Mouse (Mus musculus) limb, embryonic 14.5 days (tissue): ENCODE data around the gene Arl5a. TPM values are rescaled to one million over a fixed set of nuclear protein-coding genes. Genes with fewer than 3 reads are reported as not detected.

Experiments used
- ATAC-seq: fragments of 200-750 bp; cut with Nextera tagmentation; 2 replicates; pipeline ENCODE4 v1.8.0; 2017; ENCODE audit warnings: low read depth, moderate number of reproducible peaks, moderate TSS enrichment; ENCODE audit not compliant: low FRiP score
- DNase-seq: peaks from one replicate; pipeline ENCODE4 v3.0.0-alpha.2; 2015; ENCODE audit warnings: low spot score
- H3K27ac ChIP-seq: fragments of 300-500 bp; sonication (generic); replicated peaks from 2 replicates; pipeline ENCODE4 v1.5.1; 2014; ENCODE audit warnings: low read depth, mild to moderate bottlenecking, low read length, moderate library complexity, mixed read lengths
- H3K27me3 ChIP-seq: fragments of 300-500 bp; sonication (generic); 2 replicates; pipeline ENCODE4 v1.6.1; 2014; ENCODE audit warnings: low read length, mixed read lengths; ENCODE audit not compliant: control insufficient read depth, insufficient read depth
- H3K36me3 ChIP-seq: fragments of 300-500 bp; sonication (generic); 2 replicates; pipeline ENCODE4 v1.6.1; 2014; ENCODE audit warnings: mild to moderate bottlenecking, low read length, moderate library complexity, mixed read lengths; ENCODE audit not compliant: control insufficient read depth, insufficient read depth
- H3K4me1 ChIP-seq: fragments of 300-500 bp; sonication (generic); 2 replicates; pipeline ENCODE4 v1.6.1; 2014; ENCODE audit warnings: antibody characterized with exemption, low read length, mixed read lengths; ENCODE audit not compliant: control insufficient read depth, insufficient read depth
- H3K4me2 ChIP-seq: fragments of 300-500 bp; sonication (generic); replicated peaks from 2 replicates; pipeline ENCODE4 v1.6.1; 2014; ENCODE audit warnings: low read depth, mild to moderate bottlenecking, low read length, moderate library complexity; ENCODE audit not compliant: severe bottlenecking
- H3K4me3 ChIP-seq: fragments of 300-500 bp; sonication (generic); replicated peaks from 2 replicates; pipeline ENCODE4 v1.5.1; 2014; ENCODE audit warnings: low read length
- H3K9ac ChIP-seq: fragments of 300-500 bp; sonication (generic); 2 replicates; pipeline ENCODE4 v1.6.1; 2014; ENCODE audit warnings: mild to moderate bottlenecking, low read depth, low read length, moderate library complexity; ENCODE audit not compliant: severe bottlenecking
- H3K9me3 ChIP-seq: fragments of 300-500 bp; sonication (generic); 2 replicates; pipeline ENCODE4 v1.6.1; 2016; ENCODE audit warnings: low read length; ENCODE audit not compliant: control insufficient read depth
- POLR2A ChIP-seq: fragments of 200-500 bp; IDR thresholded peaks from 2 replicates; pipeline ENCODE4 v1.8.0; 2012; ENCODE audit warnings: inconsistent platforms, mild to moderate bottlenecking, moderate library complexity, borderline replicate concordance; ENCODE audit not compliant: insufficient read depth, insufficient read length; ENCODE audit errors: extremely low read depth
- WGBS: fragments of 180-500 bp; shearing (Covaris S2); extraction: QIAGEN DNeasy Blood & Tissue Kit; methylation state at CpG from one replicate; pipeline ENCODE4 v1.1.7; 2014; 5-methylcytosine and 5-hydroxymethylcytosine counted together
- polyA plus RNA-seq, 2 experiments: library from polyadenylated mRNA; depleted of rRNA in 1 of 2; stranded (reverse) in 1 of 2; unstranded in 1 of 2; fragments of >200 nt; fragmentation: Nextera tagmentation in 1 of 2; extraction: Ambion mirVana in 1 of 2; gene quantifications; 2 replicates each; pipeline versions ENCODE4 v1.2.1 to v1.2.3; 2012 to 2014

Gene Arl5a
- polyA plus RNA-seq, 2 experiments = 35.7 to 65.0 TPM

DNA sequence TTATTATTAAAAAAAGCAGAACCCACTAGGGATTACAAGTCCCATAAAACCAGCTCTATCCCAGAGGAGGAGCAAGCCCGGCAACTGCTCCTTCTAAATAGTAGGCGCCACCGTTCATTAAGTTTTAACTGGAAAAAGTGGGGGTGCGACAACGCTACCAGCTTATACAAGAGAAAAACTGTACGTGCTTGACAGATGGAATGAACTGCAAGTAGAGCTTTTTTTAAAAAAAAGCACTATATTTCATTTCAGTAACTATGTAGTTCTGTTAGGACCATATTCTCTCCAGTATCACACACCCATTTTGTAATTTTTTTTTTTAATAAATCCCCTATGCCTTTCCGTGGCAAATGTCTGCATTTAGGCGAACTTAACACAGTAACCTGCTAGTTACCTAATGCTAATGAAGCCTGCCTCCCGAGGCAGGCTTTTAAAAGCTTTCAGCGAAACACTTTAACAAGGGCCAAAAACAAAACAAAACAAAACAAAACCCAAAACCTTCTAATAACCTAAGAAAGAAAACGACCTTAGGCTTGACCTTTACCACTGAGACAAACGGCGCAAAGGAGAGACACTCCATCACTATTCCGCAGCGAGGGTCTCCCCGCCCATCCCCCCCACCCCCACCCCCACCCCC, 972 bp downstream of the Arl5a start:
- no peak for DNase-seq
- Histone ChIP-seq H3K4me2 (peak overlapping the region; percentile 58), H3K9ac (peak overlapping the region; percentile 95), H3K27ac (no peak overlapping the region), H3K4me1 (peaks cover 21% of the 10 kb centered on the region), H3K4me3 (peak overlapping the region; percentile 85), H3K27me3 (no peaks in the 10 kb centered on the region), H3K36me3 (no peaks in the 10 kb centered on the region), H3K9me3 (no peaks in the 10 kb centered on the region)
- no peak for ATAC-seq
- TF ChIP-seq POLR2A = no peak
- whole genome bisulfite sequencing = 2% methylated on average over 16 of the region's 16 CpGs

DNA sequence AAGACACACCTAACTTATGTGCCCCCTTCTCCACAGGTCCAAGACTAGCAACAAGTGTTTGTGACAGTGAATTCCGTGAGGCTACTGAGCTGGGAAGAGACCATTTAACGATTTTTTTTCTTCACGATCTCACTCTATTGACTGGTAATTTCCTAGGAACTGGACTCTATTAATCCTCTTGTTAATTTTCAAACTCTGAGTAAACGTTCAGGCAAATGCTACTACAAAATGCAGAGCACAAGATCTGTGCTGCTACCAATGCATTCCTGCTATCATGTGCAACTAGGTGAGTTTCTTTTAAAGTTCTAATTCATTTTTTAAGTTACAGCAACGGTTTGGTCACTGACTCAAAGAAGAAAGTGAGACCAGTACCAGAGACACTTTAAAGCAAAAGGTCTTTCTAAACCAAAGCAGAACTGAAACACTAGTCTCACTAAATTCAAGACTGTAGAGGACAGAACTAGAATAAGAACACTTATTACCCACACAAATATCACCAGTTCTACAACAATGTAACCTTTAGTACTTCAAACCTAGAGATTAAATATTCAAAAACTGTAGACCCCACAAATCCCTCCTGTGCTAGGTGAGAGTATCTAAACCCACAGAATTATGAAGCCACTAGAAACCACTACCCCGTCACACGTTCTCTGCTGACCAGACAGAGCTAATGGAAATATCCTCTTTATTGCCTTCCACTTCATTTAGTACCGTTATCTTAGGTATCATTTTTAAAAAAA, 1.7 kb downstream of the Arl5a start:
- 30% methylated on average over 8 of the region's 8 CpGs for WGBS
- Histone ChIP-seq H3K9me3 (no peaks in the 10 kb centered on the region), H3K4me1 (peaks cover 21% of the 10 kb centered on the region), H3K4me3 (peak overlapping the region; percentile 85), H3K9ac (0 out of 2 replicates have a peak overlapping the region, but pooled peaks have one; percentile 95), H3K27me3 (no peaks in the 10 kb centered on the region), H3K4me2 (peak overlapping the region; percentile 58), H3K36me3 (no peaks in the 10 kb centered on the region), H3K27ac (no peak overlapping the region)
- ATAC-seq (no peak), DNase-seq (no peak)
- no peak for TF ChIP-seq POLR2A

DNA sequence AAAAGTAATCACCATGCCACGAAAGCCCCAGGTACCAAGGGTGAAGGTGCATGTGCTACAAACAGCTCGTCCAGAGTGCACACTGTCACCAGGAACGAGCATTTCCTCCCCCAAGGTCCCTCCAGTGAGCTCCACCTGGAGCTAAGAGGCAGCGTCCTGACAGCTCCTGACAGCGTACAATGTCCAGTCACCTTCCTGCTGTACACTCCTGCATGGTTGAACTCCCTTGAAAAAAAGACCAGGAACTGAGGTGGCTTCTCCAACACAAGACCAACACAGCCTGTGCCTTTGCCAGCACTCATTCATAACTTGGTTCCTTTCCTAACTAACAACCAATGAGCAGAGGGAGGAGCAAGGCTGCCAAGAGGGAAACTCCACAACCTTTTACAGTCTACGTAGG, 3.5 kb downstream of the Arl5a start:
- no peak for ATAC-seq
- no peak for TF ChIP-seq POLR2A
- Histone ChIP-seq H3K4me2 (no peak overlapping the region), H3K4me1 (peaks cover 21% of the 10 kb centered on the region), H3K27me3 (no peaks in the 10 kb centered on the region), H3K27ac (no peak overlapping the region), H3K9me3 (no peaks in the 10 kb centered on the region), H3K36me3 (peaks cover 7% of the 10 kb centered on the region), H3K9ac (no peak overlapping the region), H3K4me3 (no peak overlapping the region)
- no peak for DNase-seq
- 60% methylated on average over 6 of the region's 6 CpGs for WGBS

DNA sequence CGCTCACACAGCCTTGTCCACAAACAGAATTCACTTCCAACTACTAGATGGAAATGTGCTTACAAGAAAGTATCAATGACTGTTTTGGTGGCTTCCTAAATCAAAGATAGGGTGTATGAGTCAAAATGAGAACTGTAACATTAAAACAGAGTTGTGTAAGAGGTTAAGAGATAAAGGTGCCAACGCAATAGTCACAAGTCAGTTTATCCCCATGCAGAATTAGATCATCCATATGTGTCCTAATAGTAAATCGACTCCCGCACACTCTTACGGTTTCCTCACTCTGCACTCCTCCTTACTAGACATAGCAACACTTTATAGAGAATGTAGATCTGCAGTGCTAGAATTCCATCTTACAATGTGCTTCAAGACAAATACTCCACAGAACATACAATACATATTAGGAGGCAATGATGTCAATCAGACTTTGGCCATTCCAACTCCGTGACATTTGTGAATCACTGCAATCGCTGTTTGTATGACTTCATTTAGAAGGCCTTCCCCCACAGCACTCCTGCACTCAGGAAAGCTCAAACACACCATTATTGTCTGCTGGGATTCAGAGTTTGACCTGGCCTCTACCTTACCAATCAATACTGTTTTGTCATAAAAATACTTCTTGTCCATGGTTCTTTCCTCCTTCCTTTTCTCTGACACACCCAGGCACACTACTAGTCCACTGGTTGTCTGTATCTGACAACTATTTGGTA, 4.5 kb downstream of the Arl5a start:
- Histone ChIP-seq H3K4me1 (peaks cover 15% of the 10 kb centered on the region), H3K27me3 (no peaks in the 10 kb centered on the region), H3K27ac (no peak overlapping the region), H3K9ac (no peak overlapping the region), H3K4me3 (no peak overlapping the region), H3K9me3 (no peaks in the 10 kb centered on the region; the same call in 1 of the 2 replicates), H3K36me3 (peaks cover 17% of the 10 kb centered on the region), H3K4me2 (no peak overlapping the region)
- WGBS = 90% methylated on average over 7 of the region's 7 CpGs
- TF ChIP-seq POLR2A = no peak
- ATAC-seq (no peak), DNase-seq (no peak)

DNA sequence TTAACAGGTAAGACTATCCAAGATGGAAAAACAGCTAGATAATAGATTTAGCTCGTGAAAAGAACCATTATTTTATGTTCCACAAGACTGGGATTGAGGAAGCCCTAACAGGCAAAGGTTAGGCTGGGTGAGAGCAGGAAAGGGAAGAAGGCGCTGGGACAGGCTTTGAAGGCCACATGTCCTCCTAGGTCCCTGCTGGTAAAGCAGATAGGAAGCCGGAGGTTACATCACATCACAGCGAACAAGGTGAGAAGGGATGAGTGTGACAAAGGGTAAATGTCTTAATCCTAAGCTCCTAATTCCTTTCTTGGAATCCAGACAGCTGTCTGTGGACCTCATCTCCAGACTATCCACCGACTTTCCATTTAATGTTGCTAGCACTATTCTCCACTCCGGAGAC, 5.4 kb downstream of the Arl5a start:
- DNase-seq (no peak), ATAC-seq (no peak)
- 75% methylated on average over 6 of the region's 6 CpGs for WGBS
- no peaks in the 10 kb centered on the region; the same call in 1 of the 2 replicates for H3K9me3 ChIP-seq
- H3K36me3 ChIP-seq = peaks cover 18% of the 10 kb centered on the region
- H3K27me3 ChIP-seq = no peaks in the 10 kb centered on the region
- peaks cover 15% of the 10 kb centered on the region for H3K4me1 ChIP-seq
- no peak overlapping the region for H3K4me3 ChIP-seq
- no peak overlapping the region for H3K4me2 ChIP-seq
- no peak overlapping the region for H3K9ac ChIP-seq
- H3K27ac ChIP-seq = no peak overlapping the region
- TF ChIP-seq POLR2A = no peak
